Mouse (Mus musculus): ENCODE results near the gene Glis1. TPM values are rescaled to one million over a fixed set of nuclear protein-coding genes. Genes with fewer than 3 reads are reported as not detected.

Gene Glis1
- polyA plus RNA-seq, 1 experiment from 2014 or later, result 0.20 TPM

- ATAC-seq (ENCODE audit: insufficient number of reproducible peaks, insufficient read depth, low FRiP score, low read depth), result no peak
- WGBS, result 59% methylated on average over 3 of the region's 3 CpGs
- no peaks in the 10 kb centered on the region for H3K9me3 ChIP-seq (ENCODE audit: control insufficient read depth, low read depth, low read length)
Observed at GRCm38 (mm10) chr4:107558801-107559200, 124.4 kb downstream of the Glis1 start.

GRCm38 (mm10) chr4:107561056-107561455 is 126.7 kb downstream of the Glis1 start:
- Histone ChIP-seq H3K36me3 (ENCODE audit: control insufficient read depth, insufficient read depth, low read length) (no peaks in the 10 kb centered on the region), H3K4me1 (ENCODE audit: control insufficient read depth, insufficient read depth, low read length) (no peaks in the 10 kb centered on the region), H3K27ac (ENCODE audit: low read length) (no peak overlapping the region), H3K4me2 (replicated peaks; ENCODE audit: low read depth, low read length) (no peak overlapping the region), H3K27me3 (ENCODE audit: control insufficient read depth, insufficient read depth, low read length) (no peaks in the 10 kb centered on the region), H3K4me3 (ENCODE audit: low read depth, low read length) (no peak overlapping the region), H3K9ac (replicated peaks; ENCODE audit: low read depth, low read length) (no peak overlapping the region), H3K9me3 (ENCODE audit: control insufficient read depth, low read depth, low read length) (no peaks in the 10 kb centered on the region)
- no peak for ATAC-seq (ENCODE audit: insufficient number of reproducible peaks, insufficient read depth, low FRiP score, low read depth)
- WGBS, result 94% methylated on average over 2 of the region's 2 CpGs

More at GRCm38 (mm10) chr4:107558801-107559200, 124.4 kb downstream of the Glis1 start:
- no peak overlapping the region for H3K27ac ChIP-seq (ENCODE audit: low read length)
- no peaks in the 10 kb centered on the region for H3K4me1 ChIP-seq (ENCODE audit: control insufficient read depth, insufficient read depth, low read length)
- no peaks in the 10 kb centered on the region for H3K36me3 ChIP-seq (ENCODE audit: control insufficient read depth, insufficient read depth, low read length)
- no peak overlapping the region for H3K9ac ChIP-seq (replicated peaks; ENCODE audit: low read depth, low read length)
- H3K4me3 ChIP-seq (ENCODE audit: low read depth, low read length), result no peak overlapping the region
- no peaks in the 10 kb centered on the region for H3K27me3 ChIP-seq (ENCODE audit: control insufficient read depth, insufficient read depth, low read length)
- no peak overlapping the region for H3K4me2 ChIP-seq (replicated peaks; ENCODE audit: low read depth, low read length)

- H3K27ac ChIP-seq (ENCODE audit: low read length), result no peak overlapping the region
- 72% methylated on average over 21 of the region's 21 CpGs for WGBS
- H3K4me3 ChIP-seq (ENCODE audit: low read depth, low read length), result no peak overlapping the region
- H3K9ac ChIP-seq (replicated peaks; ENCODE audit: low read depth, low read length), result no peak overlapping the region
- no peaks in the 10 kb centered on the region for H3K36me3 ChIP-seq (ENCODE audit: control insufficient read depth, insufficient read depth, low read length)
- H3K9me3 ChIP-seq (ENCODE audit: control insufficient read depth, low read depth, low read length), result no peaks in the 10 kb centered on the region
- no peak overlapping the region for H3K4me2 ChIP-seq (replicated peaks; ENCODE audit: low read depth, low read length)
- ATAC-seq (ENCODE audit: insufficient number of reproducible peaks, insufficient read depth, low FRiP score, low read depth), result no peak
- H3K4me1 ChIP-seq (ENCODE audit: control insufficient read depth, insufficient read depth, low read length), result 0 out of 2 replicates have a peak, but pooled peaks cover 6% of the 10 kb centered on the region
- no peaks in the 10 kb centered on the region for H3K27me3 ChIP-seq (ENCODE audit: control insufficient read depth, insufficient read depth, low read length)
Observed at GRCm38 (mm10) chr4:107568159-107568558, 133.8 kb downstream of the Glis1 start.

- no peak overlapping the region for H3K27ac ChIP-seq (ENCODE audit: low read length)
- H3K4me1 ChIP-seq (ENCODE audit: control insufficient read depth, insufficient read depth, low read length), result 0 out of 2 replicates have a peak, but pooled peaks cover 6% of the 10 kb centered on the region
- no peak overlapping the region for H3K4me2 ChIP-seq (replicated peaks; ENCODE audit: low read depth, low read length)
- no peaks in the 10 kb centered on the region for H3K27me3 ChIP-seq (ENCODE audit: control insufficient read depth, insufficient read depth, low read length)
- H3K4me3 ChIP-seq (ENCODE audit: low read depth, low read length), result no peak overlapping the region
- no peaks in the 10 kb centered on the region for H3K36me3 ChIP-seq (ENCODE audit: control insufficient read depth, insufficient read depth, low read length)
- no peak for ATAC-seq (ENCODE audit: insufficient number of reproducible peaks, insufficient read depth, low FRiP score, low read depth)
- WGBS, result 78% methylated on average over 7 of the region's 7 CpGs
- H3K9ac ChIP-seq (replicated peaks; ENCODE audit: low read depth, low read length), result no peak overlapping the region
- H3K9me3 ChIP-seq (ENCODE audit: control insufficient read depth, low read depth, low read length), result no peaks in the 10 kb centered on the region
Observed at GRCm38 (mm10) chr4:107568881-107569443, 134.6 kb downstream of the Glis1 start.

GRCm38 (mm10) chr4:107570329-107571014 is 136.1 kb downstream of the Glis1 start:
- Histone ChIP-seq H3K27ac (ENCODE audit: low read length) (no peak overlapping the region), H3K4me1 (ENCODE audit: control insufficient read depth, insufficient read depth, low read length) (0 out of 2 replicates have a peak, but pooled peaks cover 6% of the 10 kb centered on the region), H3K27me3 (ENCODE audit: control insufficient read depth, insufficient read depth, low read length) (no peaks in the 10 kb centered on the region), H3K4me3 (ENCODE audit: low read depth, low read length) (no peak overlapping the region), H3K9me3 (ENCODE audit: control insufficient read depth, low read depth, low read length) (no peaks in the 10 kb centered on the region), H3K36me3 (ENCODE audit: control insufficient read depth, insufficient read depth, low read length) (no peaks in the 10 kb centered on the region), H3K4me2 (replicated peaks; ENCODE audit: low read depth, low read length) (no peak overlapping the region), H3K9ac (replicated peaks; ENCODE audit: low read depth, low read length) (no peak overlapping the region)
- 0 out of 2 replicates have a peak, but pooled peaks have one; percentile 43 for ATAC-seq (ENCODE audit: insufficient number of reproducible peaks, insufficient read depth, low FRiP score, low read depth)
- 33% methylated on average over 19 of the region's 19 CpGs for WGBS

- H3K27me3 ChIP-seq (ENCODE audit: control insufficient read depth, insufficient read depth, low read length), result no peaks in the 10 kb centered on the region
- H3K4me2 ChIP-seq (replicated peaks; ENCODE audit: low read depth, low read length), result no peak overlapping the region
- H3K27ac ChIP-seq (ENCODE audit: low read length), result no peak overlapping the region
- ATAC-seq (ENCODE audit: insufficient number of reproducible peaks, insufficient read depth, low FRiP score, low read depth), result no peak
- no peak overlapping the region for H3K9ac ChIP-seq (replicated peaks; ENCODE audit: low read depth, low read length)
- H3K9me3 ChIP-seq (ENCODE audit: control insufficient read depth, low read depth, low read length), result no peaks in the 10 kb centered on the region
- H3K36me3 ChIP-seq (ENCODE audit: control insufficient read depth, insufficient read depth, low read length), result no peaks in the 10 kb centered on the region
- 54% methylated on average over 6 of the region's 6 CpGs for WGBS
- 0 out of 2 replicates have a peak, but pooled peaks cover 4% of the 10 kb centered on the region for H3K4me1 ChIP-seq (ENCODE audit: control insufficient read depth, insufficient read depth, low read length)
- no peak overlapping the region for H3K4me3 ChIP-seq (ENCODE audit: low read depth, low read length)
Observed at GRCm38 (mm10) chr4:107575781-107576180, 141.4 kb downstream of the Glis1 start.

- ATAC-seq (ENCODE audit: insufficient number of reproducible peaks, insufficient read depth, low FRiP score, low read depth), result no peak
- 54% methylated on average over 6 of the region's 6 CpGs for WGBS
- no peaks in the 10 kb centered on the region for H3K4me1 ChIP-seq (ENCODE audit: control insufficient read depth, insufficient read depth, low read length)
Observed at GRCm38 (mm10) chr4:107576742-107577141, 142.4 kb downstream of the Glis1 start.

GRCm38 (mm10) chr4:107577146-107577839 is 142.9 kb downstream of the Glis1 start:
- H3K4me1 ChIP-seq (ENCODE audit: control insufficient read depth, insufficient read depth, low read length), result no peaks in the 10 kb centered on the region
- H3K27ac ChIP-seq (ENCODE audit: low read length), result no peak overlapping the region
- WGBS, result 69% methylated on average over 12 of the region's 12 CpGs
- no peaks in the 10 kb centered on the region for H3K27me3 ChIP-seq (ENCODE audit: control insufficient read depth, insufficient read depth, low read length)
- H3K36me3 ChIP-seq (ENCODE audit: control insufficient read depth, insufficient read depth, low read length), result no peaks in the 10 kb centered on the region
- H3K9me3 ChIP-seq (ENCODE audit: control insufficient read depth, low read depth, low read length), result no peaks in the 10 kb centered on the region
- no peak overlapping the region for H3K4me2 ChIP-seq (replicated peaks; ENCODE audit: low read depth, low read length)
- H3K9ac ChIP-seq (replicated peaks; ENCODE audit: low read depth, low read length), result no peak overlapping the region
- H3K4me3 ChIP-seq (ENCODE audit: low read depth, low read length), result no peak overlapping the region
- no peak for ATAC-seq (ENCODE audit: insufficient number of reproducible peaks, insufficient read depth, low FRiP score, low read depth)

More at GRCm38 (mm10) chr4:107576742-107577141, 142.4 kb downstream of the Glis1 start:
- H3K4me3 ChIP-seq (ENCODE audit: low read depth, low read length), result no peak overlapping the region
- no peaks in the 10 kb centered on the region for H3K36me3 ChIP-seq (ENCODE audit: control insufficient read depth, insufficient read depth, low read length)
- H3K27me3 ChIP-seq (ENCODE audit: control insufficient read depth, insufficient read depth, low read length), result no peaks in the 10 kb centered on the region
- H3K4me2 ChIP-seq (replicated peaks; ENCODE audit: low read depth, low read length), result no peak overlapping the region
- H3K9me3 ChIP-seq (ENCODE audit: control insufficient read depth, low read depth, low read length), result no peaks in the 10 kb centered on the region
- H3K27ac ChIP-seq (ENCODE audit: low read length), result no peak overlapping the region
- no peak overlapping the region for H3K9ac ChIP-seq (replicated peaks; ENCODE audit: low read depth, low read length)

Measured in stomach, embryonic 14.5 days (tissue).